Mouse (Mus musculus) CD8-positive naive resting alpha-beta T cell, adult 2 months (primary cell): ENCODE results near the gene Taf5.

Experiments
- DNase-seq, 2 experiments: peaks; one replicate each; pipeline ENCODE4 v3.0.0; 2022; ENCODE audit warnings: low read depth in 2 of 2, low spot score in 2 of 2

The Taf5 gene

GRCm38 (mm10) chr19:47067096-47067882 is at the start of gene Taf5:
Taf5 (plus strand) TSS chr19:47067746.
- DNase-seq: peak; percentile 96 to 99

DNA sequence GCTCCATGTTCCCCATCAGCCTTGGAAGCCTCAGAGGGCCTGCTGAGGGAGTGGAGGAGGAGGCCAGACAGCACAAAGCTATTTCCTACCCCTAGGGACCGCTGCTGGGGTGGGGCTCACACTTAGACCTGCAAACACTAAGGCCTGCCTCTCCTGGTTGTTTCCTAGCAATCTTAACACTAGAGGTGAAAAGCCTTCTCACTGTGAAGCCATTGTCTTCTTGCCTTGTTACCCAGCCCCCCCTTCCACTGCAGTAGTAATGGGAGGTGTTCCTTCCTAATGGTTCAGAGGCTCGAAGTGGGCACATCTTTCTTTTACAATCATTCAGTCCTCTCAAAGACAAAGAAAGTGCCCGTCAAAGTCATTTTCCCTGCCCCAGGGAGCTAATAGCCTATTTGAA is 49.7 kb upstream of the Taf5 start:
- no peak for DNase-seq

- no peak for DNase-seq
Observed at GRCm38 (mm10) chr19:47018330-47018729, 49.2 kb upstream of the Taf5 start.

- DNase-seq: no peak
Observed at GRCm38 (mm10) chr19:47019326-47019725, 48.2 kb upstream of the Taf5 start.

GRCm38 (mm10) chr19:47022709-47023108 is 44.8 kb upstream of the Taf5 start:
- no peak for DNase-seq

DNA sequence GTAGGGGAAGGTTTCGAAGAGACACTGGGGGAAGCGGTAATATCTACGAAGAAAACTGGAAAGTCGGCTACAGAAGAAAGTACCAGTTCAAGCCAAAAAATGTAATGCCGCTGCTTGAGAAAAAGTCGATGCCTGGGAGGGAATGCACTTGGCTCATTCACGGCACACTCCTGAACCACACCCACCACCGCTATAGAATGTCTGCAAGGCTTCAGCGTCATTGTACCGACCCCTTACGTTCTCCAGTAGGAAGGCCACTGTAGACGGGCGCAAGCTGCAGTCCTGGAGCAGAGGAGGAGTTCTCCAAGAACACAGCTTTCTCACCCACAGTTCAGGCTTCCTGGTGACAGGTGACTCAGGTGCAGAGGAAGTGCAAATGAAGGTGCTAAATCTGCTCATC is 44.0 kb upstream of the Taf5 start:
- no peak for DNase-seq

DNA sequence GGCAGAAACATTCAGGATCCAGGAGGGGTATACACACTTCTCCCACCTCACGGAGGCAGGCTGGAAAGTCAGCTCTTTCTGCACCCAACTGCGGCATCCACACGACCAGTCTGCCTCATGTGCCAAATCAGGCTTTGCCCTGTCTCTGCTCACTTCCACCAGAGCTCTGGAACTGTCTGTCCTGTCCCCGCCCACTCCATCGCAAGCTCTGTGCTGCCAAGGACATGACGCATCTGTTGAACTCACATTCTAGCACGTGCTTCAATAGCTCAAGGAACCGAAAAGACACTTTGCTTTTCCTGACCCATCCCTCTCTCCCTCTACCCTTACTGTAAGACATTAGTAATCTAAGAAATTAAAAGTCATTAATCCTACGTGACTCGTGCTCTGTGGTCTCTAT is 42.6 kb upstream of the Taf5 start:
- no peak for DNase-seq

DNA sequence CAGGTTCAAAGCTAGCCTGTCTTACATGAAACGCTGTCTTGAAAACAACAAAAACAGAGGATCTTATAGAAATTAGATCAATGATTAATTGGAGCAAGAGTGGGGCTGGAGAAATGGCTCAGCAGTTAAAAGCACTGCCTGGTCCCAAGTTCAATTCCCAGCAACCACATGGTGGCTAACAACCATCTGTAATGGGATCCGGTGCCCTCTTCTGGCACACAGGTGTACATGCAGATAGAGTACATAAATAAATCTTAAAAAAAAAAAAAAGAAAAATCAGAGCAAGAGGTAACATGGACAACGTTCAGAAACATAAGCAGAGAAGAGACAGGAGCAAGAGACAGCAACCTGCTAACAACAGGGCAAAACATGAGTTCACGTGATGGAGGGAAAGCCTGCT is 41.0 kb upstream of the Taf5 start:
- no peak for DNase-seq

DNA sequence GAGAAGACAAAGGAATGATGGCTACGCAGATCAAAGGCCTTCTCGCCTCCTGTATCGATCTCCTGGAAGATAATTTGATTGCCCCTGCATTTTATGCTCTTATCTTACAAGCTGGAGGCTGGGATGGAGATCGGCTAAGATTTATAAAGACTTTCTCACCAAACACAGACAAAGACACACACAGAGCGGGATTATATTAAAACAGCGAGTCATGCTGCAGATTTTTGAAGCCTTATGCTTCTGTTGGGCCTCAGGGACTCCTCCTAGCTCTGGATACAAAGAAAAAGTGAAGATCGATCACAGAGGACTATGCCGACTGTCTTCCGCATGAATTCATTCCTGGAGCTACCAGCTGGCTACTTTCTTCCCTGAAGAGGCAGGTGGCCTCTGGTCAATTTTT is 37.8 kb upstream of the Taf5 start:
- DNase-seq: no peak

- no peak for DNase-seq
Observed at GRCm38 (mm10) chr19:47031770-47032169, 35.8 kb upstream of the Taf5 start.

- DNase-seq: no peak
Observed at GRCm38 (mm10) chr19:47034916-47035315, 32.6 kb upstream of the Taf5 start.

DNA sequence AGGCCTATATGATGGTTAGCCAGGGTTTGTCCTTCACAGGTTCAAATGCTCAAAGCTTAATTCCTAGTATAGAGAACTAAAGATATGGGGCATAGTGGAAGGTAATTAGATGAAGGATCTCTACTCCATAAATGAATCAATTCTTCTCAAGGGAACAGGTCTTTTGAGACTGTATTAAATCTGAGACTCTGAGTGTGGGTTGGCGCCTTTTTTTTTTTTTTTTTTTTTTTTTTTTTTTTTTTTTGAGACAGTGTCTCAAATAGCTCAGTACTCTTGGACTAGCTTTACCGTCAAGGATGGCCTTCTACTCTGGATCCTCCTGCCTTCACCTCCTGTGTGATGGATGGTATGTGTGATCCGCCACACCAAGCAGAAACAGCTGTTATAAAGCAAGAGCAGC is 30.9 kb upstream of the Taf5 start:
- no peak for DNase-seq

DNA sequence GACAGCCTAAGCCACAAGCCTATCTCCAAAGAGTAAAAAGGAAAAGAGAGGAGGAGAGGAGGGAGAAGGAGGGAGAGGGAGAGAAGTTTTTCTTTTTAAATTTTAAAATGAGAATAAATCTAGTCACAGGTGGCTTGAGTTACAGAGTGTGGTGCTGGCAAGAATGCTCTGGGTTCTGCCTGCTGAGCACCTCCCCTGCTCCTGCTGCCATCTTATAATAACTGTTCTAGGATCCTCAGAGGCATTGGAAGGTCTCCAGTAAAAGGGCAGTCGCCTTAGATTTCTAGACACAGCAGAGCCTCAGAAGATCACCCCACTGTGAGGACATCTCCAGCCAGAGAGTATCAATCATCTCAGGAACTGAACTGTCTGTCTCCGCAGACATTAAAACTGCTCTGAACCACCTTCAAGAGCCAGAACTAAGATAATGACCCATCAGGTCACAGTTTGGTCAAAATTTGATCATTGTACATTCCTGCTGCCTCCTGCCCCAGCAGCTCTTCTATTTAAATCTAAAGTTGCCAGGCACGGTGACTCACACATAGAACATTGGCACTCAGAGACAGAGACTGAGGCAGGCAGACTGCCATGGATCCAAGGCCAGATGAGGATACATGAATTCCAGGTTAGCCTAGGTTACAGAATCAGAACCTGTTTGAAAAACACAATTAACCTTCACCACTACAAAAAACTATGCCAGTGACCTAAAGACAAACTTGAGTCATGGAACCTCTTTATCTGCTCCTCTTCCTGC is 26.6 kb upstream of the Taf5 start:
- no peak for DNase-seq

GRCm38 (mm10) chr19:47043608-47044007 is 23.9 kb upstream of the Taf5 start:
- peak in 1 of 2 experiments; percentile 3 for DNase-seq

GRCm38 (mm10) chr19:47046343-47046742 is 21.2 kb upstream of the Taf5 start:
- DNase-seq: no peak

GRCm38 (mm10) chr19:47047236-47047833 is 20.2 kb upstream of the Taf5 start:
- DNase-seq: no peak

- no peak for DNase-seq
Observed at GRCm38 (mm10) chr19:47049061-47049460, 18.5 kb upstream of the Taf5 start.

GRCm38 (mm10) chr19:47049840-47050239 is 17.7 kb upstream of the Taf5 start:
- DNase-seq: no peak

- DNase-seq: peak; percentile 75 to 78
Observed at GRCm38 (mm10) chr19:47050271-47051032, 17.1 kb upstream of the Taf5 start, which contains the start of gene Pcgf6. Pcgf6 (minus strand) TSS chr19:47050906.

DNA sequence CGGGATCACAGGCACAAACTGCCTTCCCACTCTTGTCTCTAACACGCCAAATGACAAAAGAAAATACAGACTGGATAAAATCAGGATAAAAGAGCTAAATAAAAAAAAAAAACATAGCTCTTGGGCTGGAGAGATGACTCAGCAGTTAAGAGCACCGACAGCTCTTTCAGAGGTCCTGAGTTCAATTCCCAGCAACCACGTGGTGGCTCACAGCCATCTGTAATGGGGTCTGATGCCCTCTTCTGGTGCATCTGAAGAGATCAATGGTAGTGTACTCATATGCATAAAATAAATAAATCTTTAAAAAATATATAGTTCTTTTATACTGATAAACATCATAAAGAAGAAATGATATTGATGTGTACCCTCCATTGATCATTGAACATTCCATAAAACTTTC is 14.6 kb upstream of the Taf5 start:
- no peak for DNase-seq

GRCm38 (mm10) chr19:47053471-47053870 is 14.1 kb upstream of the Taf5 start:
- DNase-seq: no peak
